Mouse (Mus musculus): Measurements from ENCODE around the gene Nab1.

GRCm38 (mm10) chr1:52524663-52525062, 24.2 kb upstream of the Nab1 start:
- TF ChIP-seq POLR2A (IDR thresholded peaks at IDR 0.05; ENCODE audit: low read depth, low read length) (no peak), CTCF (IDR thresholded peaks at IDR 0.05; ENCODE audit: borderline replicate concordance, insufficient read depth, low read length) (no peak)

Measured in embryonic fibroblast, embryonic 13.5 days (primary cell).